Mouse (Mus musculus) heart, postnatal 0 days (tissue): Measurements from ENCODE around the gene Agpat1. TPM values are rescaled to one million over a fixed set of nuclear protein-coding genes. Genes with fewer than 3 reads are reported as not detected.

ENCODE experiments used
- ATAC-seq: fragments of 200-750 bp; cut with Nextera tagmentation; 2 replicates; pipeline ENCODE4 v1.8.0; 2017; ENCODE audit warnings: low read depth, moderate number of reproducible peaks, moderate library complexity; ENCODE audit not compliant: insufficient read depth
- DNase-seq: peaks from one replicate; pipeline ENCODE4 v3.0.0-alpha.2; 2016; ENCODE audit warnings: low spot score
- H3K27ac ChIP-seq: fragments of 300-500 bp; sonication (generic); 2 replicates; pipeline ENCODE4 v1.5.1; 2014; ENCODE audit warnings: low read depth, mild to moderate bottlenecking
- H3K27me3 ChIP-seq: fragments of 300-500 bp; sonication (generic); 2 replicates; pipeline ENCODE4 v1.6.1; 2014; ENCODE audit warnings: low read length, mixed read lengths; ENCODE audit not compliant: control insufficient read depth, insufficient read depth
- H3K36me3 ChIP-seq: fragments of 300-500 bp; sonication (generic); replicated peaks from 2 replicates; pipeline ENCODE4 v1.6.1; 2014; ENCODE audit warnings: low read length, mixed read lengths; ENCODE audit not compliant: control insufficient read depth, insufficient read depth
- H3K4me1 ChIP-seq: fragments of 300-500 bp; sonication (generic); 2 replicates; pipeline ENCODE4 v1.6.1; 2014; ENCODE audit warnings: antibody characterized with exemption; ENCODE audit not compliant: control insufficient read depth, insufficient read depth
- H3K4me2 ChIP-seq: fragments of 300-500 bp; sonication (generic); 2 replicates; pipeline ENCODE4 v1.6.1; 2014; ENCODE audit warnings: low read depth, mild to moderate bottlenecking, low read length, moderate library complexity
- H3K4me3 ChIP-seq: fragments of 300-500 bp; sonication (generic); 2 replicates; pipeline ENCODE4 v1.5.1; 2014; ENCODE audit warnings: low read depth, low read length
- H3K9ac ChIP-seq: fragments of 300-500 bp; sonication (generic); replicated peaks from 2 replicates; pipeline ENCODE4 v1.6.1; 2014; ENCODE audit warnings: low read depth, low read length, mixed read lengths
- H3K9me3 ChIP-seq: fragments of 300-500 bp; sonication (generic); replicated peaks from 2 replicates; pipeline ENCODE4 v1.6.1; 2016; ENCODE audit warnings: low read length; ENCODE audit not compliant: control insufficient read depth
- CTCF ChIP-seq: IDR thresholded peaks from 2 replicates; pipeline ENCODE4 v1.5.1; 2016; ENCODE audit warnings: antibody characterized with exemption, control low read depth, low read depth
- EP300 ChIP-seq: IDR thresholded peaks from 2 replicates; pipeline ENCODE4 v1.6.1; 2016; ENCODE audit warnings: antibody characterized with exemption, low read depth
- WGBS: fragments of 180-500 bp; shearing (Covaris S2); extraction: QIAGEN DNeasy Blood & Tissue Kit; methylation state at CpG from one replicate; pipeline ENCODE4 v1.1.7; 2014; 5-methylcytosine and 5-hydroxymethylcytosine counted together
- polyA plus RNA-seq: library from polyadenylated mRNA; unstranded; fragments of >200 nt; fragmentation: Nextera tagmentation; extraction: Ambion mirVana; gene quantifications from 2 replicates; pipeline ENCODE4 v1.2.1, GENCODE M21; 2015
- total RNA-seq: library from RNA; depleted of rRNA; stranded (reverse); fragments of >200 nt; gene quantifications from 2 replicates; pipeline ENCODE4 v1.2.3, GENCODE M21; 2014; ENCODE audit warnings: low replicate concordance; rRNA removed

Agpat1 gene
- total RNA-seq (112 and 120 TPM in 2 replicates), polyA plus RNA-seq (39.1 and 39.6 TPM in 2 replicates)

- WGBS, result under 1% methylated on average over 35 of the region's 35 CpGs
- ATAC-seq, result peak; percentile 89
Measured at GRCm38 (mm10) chr17:34604061-34604508, at the start of gene Agpat1. Gene Agpat1, plus strand, starts transcription at chr17:34604262.

DNA sequence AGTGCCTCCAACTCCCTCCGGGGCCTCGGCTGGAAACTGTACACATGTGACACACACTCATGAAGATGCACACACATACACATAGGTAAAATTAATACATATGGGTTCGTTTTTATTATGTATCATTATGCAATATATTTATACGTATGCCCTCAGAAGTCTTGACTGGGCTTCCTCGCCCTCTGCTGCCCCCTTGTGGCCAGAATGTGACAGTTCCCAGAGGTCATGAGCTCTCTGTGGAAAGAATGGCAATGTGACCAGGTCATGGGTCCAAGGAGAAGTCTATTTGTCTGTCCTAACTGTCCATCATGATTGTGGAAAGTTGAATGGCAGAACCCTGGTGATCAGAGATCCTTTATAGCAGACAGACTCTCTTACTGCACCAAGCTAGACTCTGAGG is 48.6 kb upstream of the Agpat1 start:
- Histone ChIP-seq H3K27ac (no peak overlapping the region), H3K36me3 (no peaks in the 10 kb centered on the region), H3K4me3 (no peak overlapping the region), H3K9ac (no peak overlapping the region), H3K9me3 (no peaks in the 10 kb centered on the region), H3K27me3 (no peaks in the 10 kb centered on the region), H3K4me2 (no peak overlapping the region), H3K4me1 (no peaks in the 10 kb centered on the region)
- WGBS, result 17% methylated on average over 5 of the region's 5 CpGs
- ATAC-seq (no peak), DNase-seq (peak; percentile 54)
- TF ChIP-seq EP300 (no peak), CTCF (peak; percentile 96)

More at GRCm38 (mm10) chr17:34604061-34604508, at the start of gene Agpat1:
- Histone ChIP-seq H3K4me1 (peaks cover 22% of the 10 kb centered on the region), H3K4me3 (peak within 1 kb of the TSS; percentile 70), H3K36me3 (peaks cover 20% of the 10 kb centered on the region), H3K4me2 (peak within 1 kb of the TSS; percentile 98), H3K9me3 (no peaks in the 10 kb centered on the region), H3K9ac (peak within 1 kb of the TSS; percentile 84), H3K27ac (peak within 1 kb of the TSS; percentile 95), H3K27me3 (no peaks in the 10 kb centered on the region)
- DNase-seq, result peak; percentile 100
- TF ChIP-seq CTCF (no peak), EP300 (peak; percentile 2; the same call in 1 of the 2 replicates)

DNA sequence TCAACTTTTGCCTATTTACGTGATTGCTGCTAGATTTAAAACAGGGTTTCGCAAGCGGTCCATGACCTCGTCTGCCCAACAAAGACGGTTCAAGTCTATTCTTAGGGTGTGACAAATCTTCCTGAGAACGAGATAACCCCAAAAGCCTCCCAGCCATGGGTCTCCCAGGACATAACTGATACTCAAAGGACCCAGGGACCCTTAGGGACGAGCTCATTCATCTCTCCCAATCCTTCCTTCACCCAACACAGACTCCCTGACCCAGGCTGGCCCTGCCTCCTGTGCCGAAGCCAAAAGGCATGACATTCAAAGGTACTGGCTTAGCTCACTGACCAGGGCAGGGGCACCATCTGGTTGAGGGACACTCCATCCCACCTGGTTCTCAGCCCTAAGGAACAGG is 47.7 kb upstream of the Agpat1 start:
- ATAC-seq (no peak), DNase-seq (no peak)
- Histone ChIP-seq H3K36me3 (no peaks in the 10 kb centered on the region), H3K9me3 (no peaks in the 10 kb centered on the region), H3K27me3 (no peaks in the 10 kb centered on the region), H3K27ac (no peak overlapping the region), H3K4me3 (no peak overlapping the region), H3K4me2 (no peak overlapping the region), H3K9ac (no peak overlapping the region), H3K4me1 (no peaks in the 10 kb centered on the region)
- TF ChIP-seq EP300 (no peak), CTCF (no peak)
- 65% methylated on average over 8 of the region's 8 CpGs for WGBS

DNA sequence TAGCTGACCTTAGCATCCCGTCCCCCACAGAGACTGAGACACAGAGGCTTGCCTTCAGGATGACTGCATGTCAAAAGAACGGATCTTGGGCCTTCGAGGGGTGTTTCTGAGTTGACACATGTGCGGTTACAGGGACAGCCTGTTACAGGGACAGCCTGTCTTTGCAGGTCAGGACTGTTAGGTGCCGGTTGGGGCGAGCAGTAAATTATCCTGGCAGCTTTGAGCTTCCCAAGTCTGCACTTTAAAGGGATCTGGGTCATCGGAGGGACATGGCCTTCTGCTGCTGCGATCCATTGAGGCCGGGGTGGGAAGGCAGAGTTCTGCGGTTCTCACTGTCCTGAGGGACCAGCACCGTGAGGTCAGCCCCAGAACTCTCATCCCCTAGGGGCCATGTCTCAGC is 46.7 kb upstream of the Agpat1 start:
- no peak overlapping the region for H3K4me3 ChIP-seq
- 0 out of 2 replicates have a peak overlapping the region, but pooled peaks have one; percentile 15 for H3K27ac ChIP-seq
- no peak overlapping the region for H3K9ac ChIP-seq
- H3K36me3 ChIP-seq, result no peaks in the 10 kb centered on the region
- H3K4me2 ChIP-seq, result no peak overlapping the region
- 70% methylated on average over 11 of the region's 11 CpGs for WGBS
- H3K27me3 ChIP-seq, result no peaks in the 10 kb centered on the region
- no peaks in the 10 kb centered on the region for H3K4me1 ChIP-seq
- DNase-seq, result no peak
- ATAC-seq, result no peak
- TF ChIP-seq CTCF (no peak), EP300 (no peak)
- no peaks in the 10 kb centered on the region for H3K9me3 ChIP-seq

DNA sequence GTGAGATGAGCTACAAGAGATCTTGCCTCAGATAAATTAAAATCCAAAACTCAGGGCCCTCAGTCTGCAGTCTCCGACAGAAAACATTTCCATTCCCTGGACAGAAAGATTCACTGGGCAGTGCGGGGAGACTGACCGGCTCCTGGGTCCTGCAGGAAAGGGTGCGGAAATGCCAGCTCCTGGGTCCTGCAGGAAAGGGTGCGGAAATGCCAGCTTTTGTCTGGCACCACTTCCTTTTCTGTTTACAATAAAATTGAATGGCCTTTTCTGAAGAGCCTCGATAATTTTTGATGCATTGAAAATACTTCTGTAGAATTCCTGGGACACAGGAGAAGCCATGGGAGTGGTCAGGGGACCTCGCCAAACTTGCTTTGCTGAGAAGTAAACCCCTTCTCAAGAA is 44.9 kb upstream of the Agpat1 start:
- WGBS, result 78% methylated on average over 7 of the region's 7 CpGs
- no peaks in the 10 kb centered on the region for H3K9me3 ChIP-seq
- H3K27me3 ChIP-seq, result no peaks in the 10 kb centered on the region
- H3K36me3 ChIP-seq, result no peaks in the 10 kb centered on the region
- H3K4me2 ChIP-seq, result no peak overlapping the region
- H3K4me3 ChIP-seq, result no peak overlapping the region
- no peak for DNase-seq
- peaks cover 2% of the 10 kb centered on the region; the same call in 1 of the 2 replicates for H3K4me1 ChIP-seq
- TF ChIP-seq CTCF (no peak), EP300 (no peak)
- ATAC-seq, result no peak
- H3K27ac ChIP-seq, result no peak overlapping the region
- no peak overlapping the region for H3K9ac ChIP-seq

DNA sequence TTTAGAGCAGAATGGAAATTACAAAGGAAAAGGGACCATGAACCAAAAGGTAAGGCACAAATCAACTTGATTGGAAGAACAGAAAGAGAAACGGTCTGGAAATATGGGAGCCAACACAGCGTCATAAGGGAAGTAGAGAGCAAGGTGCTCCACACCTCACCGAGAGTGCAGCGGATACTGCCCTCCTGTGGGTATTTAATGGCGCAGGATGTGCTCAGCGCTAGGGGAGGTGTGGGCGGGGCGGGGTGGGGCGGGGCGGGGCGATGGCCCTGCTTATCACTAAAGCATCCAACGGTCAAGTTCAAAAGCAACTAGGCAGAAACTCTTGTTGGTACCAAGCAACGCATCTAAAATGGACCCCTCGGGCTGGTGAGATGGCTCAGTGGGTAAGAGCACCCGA is 44.2 kb upstream of the Agpat1 start:
- no peaks in the 10 kb centered on the region for H3K9me3 ChIP-seq
- H3K9ac ChIP-seq, result no peak overlapping the region
- WGBS, result 25% methylated on average over 15 of the region's 15 CpGs
- H3K27ac ChIP-seq, result no peak overlapping the region
- H3K27me3 ChIP-seq, result no peaks in the 10 kb centered on the region
- no peak overlapping the region for H3K4me2 ChIP-seq
- TF ChIP-seq CTCF (no peak), EP300 (no peak)
- no peak overlapping the region for H3K4me3 ChIP-seq
- DNase-seq (no peak), ATAC-seq (no peak)
- H3K36me3 ChIP-seq, result no peaks in the 10 kb centered on the region
- peaks cover 5% of the 10 kb centered on the region; the same call in 1 of the 2 replicates for H3K4me1 ChIP-seq
